Mouse (Mus musculus): Measurements from ENCODE around the gene Kcnj2.

GRCm38 (mm10) chr11:111096612-111097011, 30.6 kb downstream of the Kcnj2 start:
- TF ChIP-seq CTCF (IDR thresholded peaks at IDR 0.05; ENCODE audit: borderline replicate concordance, control insufficient read depth, extremely low read depth, insufficient read depth, low read length, poor library complexity) (no peak), POLR2A (IDR thresholded peaks at IDR 0.05; ENCODE audit: control insufficient read depth, extremely low read depth, insufficient read depth, low read length, poor library complexity) (no peak)

Measured in thymus, adult 2 months (tissue).